Mouse (Mus musculus): Measurements from ENCODE around the gene Map1s. TPM values are rescaled to one million over a fixed set of nuclear protein-coding genes. Genes with fewer than 3 reads are reported as not detected.

The Map1s gene
- polyA plus RNA-seq (2011; ENCODE audit: insufficient read depth, insufficient read length, low read depth, missing spikeins) = 32.8 and 37.3 TPM in 2 replicates

GRCm38 (mm10) chr8:70905831-70906736 lies at the start of gene Map1s:
TSS of gene Map1s (plus strand) at chr8:70905932.
- TF ChIP-seq POLR2A (IDR thresholded peaks at IDR 0.05; ENCODE audit: insufficient read depth, low read length) (peak; percentile 27), EP300 (IDR thresholded peaks at IDR 0.05; ENCODE audit: insufficient read depth, low read depth, low read length) (no peak)
- Histone ChIP-seq H3K9ac (ENCODE audit: low read depth, poor library complexity, severe bottlenecking) (peak within 1 kb of the TSS; percentile 93), H3K27me3 (ENCODE audit: control insufficient read depth, insufficient read depth, low read length, poor library complexity, severe bottlenecking) (no peaks in the 10 kb centered on the region), H3K36me3 (ENCODE audit: control insufficient read depth, insufficient read depth, low read length, poor library complexity, severe bottlenecking) (no peaks in the 10 kb centered on the region), H3K4me1 (ENCODE audit: control insufficient read depth, insufficient read depth, low read length) (peaks cover 6% of the 10 kb centered on the region), H3K27ac (ENCODE audit: insufficient read depth, low read length) (peak within 1 kb of the TSS; percentile 57; the same call in 1 of the 2 replicates), H3K4me3 (ENCODE audit: low read depth, low read length) (peak within 1 kb of the TSS; percentile 82), H3K9me3 (replicated peaks; ENCODE audit: control insufficient read depth, insufficient read depth, low read length, poor library complexity, severe bottlenecking) (no peaks in the 10 kb centered on the region)

DNA sequence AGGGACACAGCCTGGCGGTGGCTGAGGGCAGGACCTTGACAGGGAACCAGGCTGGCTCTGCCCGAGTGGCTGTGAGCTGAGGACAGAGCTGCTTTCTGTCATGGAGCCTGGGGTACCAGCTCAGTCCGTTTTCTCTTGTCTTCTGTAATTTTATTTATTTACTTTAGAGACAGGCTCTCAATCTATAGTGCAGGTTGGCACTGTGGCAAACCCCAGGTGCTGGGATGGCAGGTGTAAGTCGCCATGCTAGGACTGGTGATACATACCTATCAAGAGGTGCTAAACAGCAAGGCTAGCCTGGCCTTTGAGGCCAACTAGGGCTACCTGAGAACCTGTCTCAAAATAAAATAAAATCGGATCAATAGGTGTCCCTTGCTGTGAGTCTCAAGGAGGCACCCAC lies 49.7 kb upstream of the Map1s start:
- no peaks in the 10 kb centered on the region for H3K4me1 ChIP-seq (ENCODE audit: control insufficient read depth, insufficient read depth, low read length)
- TF ChIP-seq EP300 (IDR thresholded peaks at IDR 0.05; ENCODE audit: insufficient read depth, low read depth, low read length) (no peak), CTCF (IDR thresholded peaks at IDR 0.05; ENCODE audit: low read depth, low read length) (no peak), POLR2A (IDR thresholded peaks at IDR 0.05; ENCODE audit: insufficient read depth, low read length) (no peak)

DNA sequence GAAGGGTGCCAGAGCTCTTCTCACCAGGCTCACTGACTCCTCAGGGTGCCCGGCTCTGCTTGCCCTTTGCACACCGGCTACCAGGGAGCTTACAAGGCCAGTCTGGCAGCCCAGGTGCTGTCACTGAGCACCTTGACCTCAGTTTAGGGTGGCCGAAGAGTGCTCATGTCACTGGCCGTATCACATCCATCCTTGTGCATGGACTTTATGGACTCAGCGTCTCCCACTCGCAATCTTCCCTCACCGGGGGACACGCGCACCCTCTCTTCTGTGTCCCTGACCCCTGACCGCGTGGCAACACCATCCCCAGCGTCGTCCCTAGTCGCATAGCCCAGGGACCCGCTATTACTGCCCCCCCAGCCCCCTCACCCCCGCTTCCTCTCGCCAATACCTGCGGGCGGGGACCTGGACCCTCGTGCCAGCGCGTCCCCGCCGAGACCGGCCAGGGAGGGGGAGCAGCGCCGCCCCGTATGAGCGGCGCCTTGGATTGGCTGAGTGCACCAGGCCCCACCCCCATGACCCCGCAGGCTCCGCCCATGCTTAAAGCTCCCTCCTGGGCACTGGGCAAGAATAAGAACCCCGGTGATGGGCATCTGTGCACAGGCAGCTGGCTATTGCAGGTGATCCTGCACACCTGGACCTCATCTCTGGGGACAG lies 49.1 kb upstream of the Map1s start:
- Histone ChIP-seq H3K36me3 (ENCODE audit: control insufficient read depth, insufficient read depth, low read length, poor library complexity, severe bottlenecking) (no peaks in the 10 kb centered on the region), H3K9ac (ENCODE audit: low read depth, poor library complexity, severe bottlenecking) (peak overlapping the region; percentile 13; the same call in 1 of the 2 replicates), H3K9me3 (replicated peaks; ENCODE audit: control insufficient read depth, insufficient read depth, low read length, poor library complexity, severe bottlenecking) (no peaks in the 10 kb centered on the region), H3K27me3 (ENCODE audit: control insufficient read depth, insufficient read depth, low read length, poor library complexity, severe bottlenecking) (no peaks in the 10 kb centered on the region), H3K4me3 (ENCODE audit: low read depth, low read length) (peak overlapping the region; percentile 32), H3K27ac (ENCODE audit: insufficient read depth, low read length) (no peak overlapping the region), H3K4me1 (ENCODE audit: control insufficient read depth, insufficient read depth, low read length) (no peaks in the 10 kb centered on the region)
- TF ChIP-seq POLR2A (IDR thresholded peaks at IDR 0.05; ENCODE audit: insufficient read depth, low read length) = no peak
- TF ChIP-seq CTCF (IDR thresholded peaks at IDR 0.05; ENCODE audit: low read depth, low read length) = no peak
- no peak for TF ChIP-seq EP300 (IDR thresholded peaks at IDR 0.05; ENCODE audit: insufficient read depth, low read depth, low read length)

More for the DNA sequence above, 49.7 kb upstream of the Map1s start:
- Histone ChIP-seq H3K27ac (ENCODE audit: insufficient read depth, low read length) (no peak overlapping the region), H3K9me3 (replicated peaks; ENCODE audit: control insufficient read depth, insufficient read depth, low read length, poor library complexity, severe bottlenecking) (no peaks in the 10 kb centered on the region), H3K4me3 (ENCODE audit: low read depth, low read length) (no peak overlapping the region), H3K27me3 (ENCODE audit: control insufficient read depth, insufficient read depth, low read length, poor library complexity, severe bottlenecking) (no peaks in the 10 kb centered on the region), H3K36me3 (ENCODE audit: control insufficient read depth, insufficient read depth, low read length, poor library complexity, severe bottlenecking) (no peaks in the 10 kb centered on the region), H3K9ac (ENCODE audit: low read depth, poor library complexity, severe bottlenecking) (no peak overlapping the region)

DNA sequence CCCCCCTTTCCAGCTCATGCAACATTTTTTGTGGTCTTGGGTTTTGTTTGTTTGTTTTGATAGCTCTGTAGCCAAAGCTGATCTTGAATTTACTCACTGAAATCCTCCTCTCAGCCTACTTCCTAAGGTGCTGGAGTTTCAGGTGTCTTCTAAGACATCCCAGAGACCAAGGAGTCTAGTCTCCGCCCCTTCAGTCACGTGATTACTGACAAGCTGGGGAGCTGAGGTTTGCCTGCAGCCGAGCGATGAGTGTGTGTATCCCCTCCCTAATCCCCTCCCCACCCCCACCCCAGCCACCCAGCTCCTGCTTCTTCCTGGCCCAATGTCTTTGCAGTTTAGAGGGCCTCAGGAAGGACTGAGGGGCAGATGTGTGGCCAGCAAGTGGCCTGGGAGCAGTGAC lies 48.2 kb upstream of the Map1s start:
- Histone ChIP-seq H3K27ac (ENCODE audit: insufficient read depth, low read length) (no peak overlapping the region), H3K4me3 (ENCODE audit: low read depth, low read length) (0 out of 2 replicates have a peak overlapping the region, but pooled peaks have one; percentile 24), H3K9ac (ENCODE audit: low read depth, poor library complexity, severe bottlenecking) (no peak overlapping the region; the same call in 1 of the 2 replicates), H3K36me3 (ENCODE audit: control insufficient read depth, insufficient read depth, low read length, poor library complexity, severe bottlenecking) (no peaks in the 10 kb centered on the region), H3K27me3 (ENCODE audit: control insufficient read depth, insufficient read depth, low read length, poor library complexity, severe bottlenecking) (peaks cover 6% of the 10 kb centered on the region), H3K4me1 (ENCODE audit: control insufficient read depth, insufficient read depth, low read length) (no peaks in the 10 kb centered on the region), H3K9me3 (replicated peaks; ENCODE audit: control insufficient read depth, insufficient read depth, low read length, poor library complexity, severe bottlenecking) (no peaks in the 10 kb centered on the region)
- TF ChIP-seq POLR2A (IDR thresholded peaks at IDR 0.05; ENCODE audit: insufficient read depth, low read length) = no peak
- TF ChIP-seq CTCF (IDR thresholded peaks at IDR 0.05; ENCODE audit: low read depth, low read length) = no peak

GRCm38 (mm10) chr8:70862824-70863641 lies 42.7 kb upstream of the Map1s start, which contains the start of gene Kcnn1:
TSS of gene Kcnn1 (minus strand) at chr8:70863258.
- TF ChIP-seq EP300 (IDR thresholded peaks at IDR 0.05; ENCODE audit: insufficient read depth, low read depth, low read length) (0 out of 2 replicates have a peak, but pooled peaks have one; percentile 3), CTCF (IDR thresholded peaks at IDR 0.05; ENCODE audit: low read depth, low read length) (no peak), POLR2A (IDR thresholded peaks at IDR 0.05; ENCODE audit: insufficient read depth, low read length) (no peak)
- Histone ChIP-seq H3K9ac (ENCODE audit: low read depth, poor library complexity, severe bottlenecking) (peak within 1 kb of the TSS; percentile 41), H3K36me3 (ENCODE audit: control insufficient read depth, insufficient read depth, low read length, poor library complexity, severe bottlenecking) (no peaks in the 10 kb centered on the region; the same call in 1 of the 2 replicates), H3K9me3 (replicated peaks; ENCODE audit: control insufficient read depth, insufficient read depth, low read length, poor library complexity, severe bottlenecking) (no peaks in the 10 kb centered on the region), H3K27ac (ENCODE audit: insufficient read depth, low read length) (no peak within 1 kb of the TSS), H3K4me1 (ENCODE audit: control insufficient read depth, insufficient read depth, low read length) (peaks cover 3% of the 10 kb centered on the region), H3K4me3 (ENCODE audit: low read depth, low read length) (peak within 1 kb of the TSS; percentile 38), H3K27me3 (ENCODE audit: control insufficient read depth, insufficient read depth, low read length, poor library complexity, severe bottlenecking) (peaks cover 14% of the 10 kb centered on the region)
